Mouse (Mus musculus): ENCODE results near the gene Hprt.

GRCm38 (mm10) chrX:53057760-53058090 lies 69.8 kb downstream of the Hprt start:
- TF ChIP-seq POLR2A (IDR thresholded peaks at IDR 0.05; ENCODE audit: insufficient read length, low read depth) (no peak), POLR2AphosphoS2 (IDR thresholded peaks at IDR 0.05; ENCODE audit: insufficient read length, low read depth) (no peak), USF1 (IDR thresholded peaks at IDR 0.05; ENCODE audit: low read depth) (no peak), TCF12 (IDR thresholded peaks at IDR 0.05; ENCODE audit: insufficient read depth, poor library complexity, severe bottlenecking) (no peak), MYOG (IDR thresholded peaks at IDR 0.05; ENCODE audit: control insufficient read depth in 1 of 3, insufficient read depth in 1 of 3, insufficient read length in 2 of 3, low read depth in 2 of 3) (no peak), MYOD1 (IDR thresholded peaks at IDR 0.05; ENCODE audit: control insufficient read depth in 1 of 3, insufficient read length in 2 of 3, low read depth in 2 of 3) (no peak), E2F4 (IDR thresholded peaks at IDR 0.05; ENCODE audit: insufficient read depth) (no peak), MAX (IDR thresholded peaks at IDR 0.05; ENCODE audit: low read depth) (no peak), TCF3 (IDR thresholded peaks at IDR 0.05; ENCODE audit: insufficient read length, low read depth) (no peak), CEBPB (IDR thresholded peaks at IDR 0.05; ENCODE audit: insufficient read depth, poor library complexity, severe bottlenecking) (no peak), SRF (IDR thresholded peaks at IDR 0.05; ENCODE audit: control insufficient read depth, insufficient read length, low read depth) (no peak), REST (IDR thresholded peaks at IDR 0.05; ENCODE audit: insufficient read depth, insufficient read length) (no peak)
